Mouse (Mus musculus) E14TG2a.4 (cell line): Measurements from ENCODE around the gene Uvssa.

Source experiments
- CTCF ChIP-seq: conservative IDR thresholded peaks from 2 replicates; pipeline ENCODE4 v1.5.1; 2014; ENCODE audit warnings: low read length
- NANOG ChIP-seq: IDR thresholded peaks from 2 replicates; pipeline ENCODE4 v1.6.1; 2014; ENCODE audit warnings: borderline replicate concordance, low read length, mixed read lengths
- POU5F1 ChIP-seq: IDR thresholded peaks from 2 replicates; pipeline ENCODE4 v1.6.1; 2014; ENCODE audit warnings: low read length, borderline replicate concordance

- TF ChIP-seq CTCF (no peak), NANOG (no peak), POU5F1 (no peak)
Measured at GRCm38 (mm10) chr5:33435941-33436340, 57.6 kb downstream of the Uvssa start.
